Comparison of ENCODE assay signal across 10 mouse cellular contexts in the genomic region with DNA sequence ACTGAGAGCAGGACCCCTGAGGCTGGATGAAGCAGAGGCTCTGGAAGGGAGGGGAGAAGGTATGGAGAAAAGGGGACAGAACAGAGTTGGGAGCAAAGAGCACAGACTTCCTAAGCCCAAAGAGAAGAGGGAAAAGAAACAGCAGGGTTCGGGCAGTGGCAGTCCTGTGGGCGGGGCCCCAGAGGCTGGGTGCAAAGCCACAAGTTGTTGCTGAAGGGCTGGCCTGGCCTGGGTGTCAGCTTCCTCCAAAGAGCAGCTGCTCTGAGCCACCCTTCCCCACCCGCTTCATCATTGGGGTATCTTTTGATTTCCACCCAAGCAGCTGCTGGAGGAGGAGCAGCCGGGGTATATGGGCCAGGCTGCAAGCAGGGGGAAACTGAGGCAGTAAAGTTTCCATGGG. TPM values are rescaled to one million over a fixed set of nuclear protein-coding genes. Genes with fewer than 3 reads are reported as not detected.
A peak's percentile ranks its signal among the peaks of the same experiment; 100 is the strongest.
DNase-seq lines count a peak whose midpoint lies in the region; ATAC-seq and TF ChIP-seq lines count a peak whose summit lies in the region.
"Had no signal": no experiment of that assay in that cellular context is flagged by ENCODE, and none has a peak within 500 bp of the region (broad histone marks: within the 10 kb centered on the region; RNA-seq: fewer than 3 reads in every experiment).

No protein-coding gene starts in this region.

- H3K9me3 ChIP-seq in heart, embryonic 10.5 days = no peaks in the 10 kb centered on the region
- H3K9me3 ChIP-seq in intestine, postnatal 0 days (ENCODE audit: control insufficient read depth) = no peaks in the 10 kb centered on the region

- H3K36me3 ChIP-seq in heart, embryonic 10.5 days = peaks cover 25% of the 10 kb centered on the region
- H3K36me3 ChIP-seq in intestine, postnatal 0 days (ENCODE audit: control insufficient read depth, insufficient read depth) = peaks cover 27% of the 10 kb centered on the region

- TF ChIP-seq CTCF in intestine, postnatal 0 days (IDR thresholded peaks at IDR 0.05; ENCODE audit: low read depth) = no peak

- H3K9ac ChIP-seq in intestine, postnatal 0 days (ENCODE audit: low read depth, low read length) = no peak overlapping the region

- intact Hi-C loops in heart, postnatal 14 days (cut with DNase I) = no loop called here

- peaks cover 11% of the 10 kb centered on the region; the same call in 1 of the 2 replicates for H3K27me3 ChIP-seq in heart, embryonic 10.5 days (ENCODE audit: insufficient read depth, poor library complexity, severe bottlenecking)
- no peaks in the 10 kb centered on the region for H3K27me3 ChIP-seq in intestine, postnatal 0 days (replicated peaks; ENCODE audit: control insufficient read depth, insufficient read depth, low read length)

- no peak for DNase-seq in heart, embryonic 10.5 days (ENCODE audit: low spot score)
- no peak for DNase-seq in heart, adult 9 months (ENCODE audit: low spot score in 2 of 2)
- DNase-seq in testis, postnatal 10 days (ENCODE audit: low spot score) = peak; percentile 64
- DNase-seq in testis, postnatal 14 days (ENCODE audit: low spot score) = no peak
- DNase-seq in heart, postnatal 14 days = peak; percentile 39 to 41
- DNase-seq in natural killer cell, adult 2 months (ENCODE audit: low spot score in 2 of 2) = peak; percentile 43 to 54

- H3K4me2 ChIP-seq in intestine, postnatal 0 days (replicated peaks; ENCODE audit: low read depth) = no peak overlapping the region

- peak overlapping the region; percentile 82 for H3K27ac ChIP-seq in heart, embryonic 10.5 days
- no peak overlapping the region for H3K27ac ChIP-seq in intestine, postnatal 0 days (ENCODE audit: low read depth, low read length)

- 54% methylated on average over 4 of the region's 4 CpGs for whole genome bisulfite sequencing in heart, embryonic 10.5 days
- WGBS in intestine, postnatal 0 days = 64% methylated on average over 4 of the region's 4 CpGs

- H3K4me1 ChIP-seq in heart, embryonic 10.5 days = peaks cover 77% of the 10 kb centered on the region
- H3K4me1 ChIP-seq in intestine, postnatal 0 days (replicated peaks; ENCODE audit: control insufficient read depth, insufficient read depth, low read length) = no peaks in the 10 kb centered on the region

- H3K4me3 ChIP-seq in heart, embryonic 10.5 days = no peak overlapping the region
- H3K4me3 ChIP-seq in intestine, postnatal 0 days (ENCODE audit: low read depth, low read length) = no peak overlapping the region

- ATAC-seq in activated CD4-positive, CD25-positive, alpha-beta regulatory T cell, adult 4 months = no peak
- ATAC-seq in intestine, postnatal 0 days = no peak
- ATAC-seq: forebrain, embryonic 14.5 days; inflammation-experienced regulatory T-cells, adult 6 months had no signal

RNA-seq across cellular contexts. Expression of a gene that starts 1.2 kb away (rescaled TPM):
- polyA plus RNA-seq in heart, embryonic 10.5 days (2016; fragmentation: Nextera tagmentation; extraction: Ambion mirVana) = 6.8 and 9.5 TPM in 2 replicates
- total RNA-seq in heart, postnatal 14 days (2021) = under 1 TPM; 0.48 to 0.49 TPM
- polyA plus RNA-seq in activated CD4-positive, CD25-positive, alpha-beta regulatory T cell, adult 4 months (2017; shearing (Covaris generic)) = under 1 TPM in 1 of 2 experiments, not detected in 1; 0.18 TPM
- 0.05 and 0.24 TPM in 2 replicates for polyA plus RNA-seq in intestine, postnatal 0 days (2015; fragmentation: Nextera tagmentation; extraction: Ambion mirVana)

RNA-seq across cellular contexts. Expression of a gene that starts 11.1 kb away (rescaled TPM):
- polyA plus RNA-seq in heart, embryonic 10.5 days (2016; fragmentation: Nextera tagmentation; extraction: Ambion mirVana) = 46.3 and 47.1 TPM in 2 replicates
- total RNA-seq in heart, postnatal 14 days (2021) = 10 to 100 TPM; 44.3 to 44.8 TPM
- 10 to 100 TPM; 14.5 to 15.9 TPM for polyA plus RNA-seq in activated CD4-positive, CD25-positive, alpha-beta regulatory T cell, adult 4 months (2017; shearing (Covaris generic))
- polyA plus RNA-seq in intestine, postnatal 0 days (2015; fragmentation: Nextera tagmentation; extraction: Ambion mirVana) = 23.6 and 23.8 TPM in 2 replicates

RNA-seq across cellular contexts. Expression of a gene that starts 23.0 kb away (rescaled TPM):
- polyA plus RNA-seq in heart, embryonic 10.5 days (2016; fragmentation: Nextera tagmentation; extraction: Ambion mirVana) = 199 and 204 TPM in 2 replicates
- 100 to 1,000 TPM; 291 to 309 TPM for total RNA-seq in heart, postnatal 14 days (2021)
- polyA plus RNA-seq in activated CD4-positive, CD25-positive, alpha-beta regulatory T cell, adult 4 months (2017; shearing (Covaris generic)) = 10 to 100 TPM; 71.2 to 78.9 TPM
- polyA plus RNA-seq in intestine, postnatal 0 days (2015; fragmentation: Nextera tagmentation; extraction: Ambion mirVana) = 70.3 and 76.5 TPM in 2 replicates

RNA-seq across cellular contexts. Expression of a gene that starts 35.6 kb away (rescaled TPM):
- 25.5 and 25.8 TPM in 2 replicates for polyA plus RNA-seq in heart, embryonic 10.5 days (2016; fragmentation: Nextera tagmentation; extraction: Ambion mirVana)
- total RNA-seq in heart, postnatal 14 days (2021) = 1 to 10 TPM; 7.7 TPM
- 10 to 100 TPM; 35.4 to 48.2 TPM for polyA plus RNA-seq in activated CD4-positive, CD25-positive, alpha-beta regulatory T cell, adult 4 months (2017; shearing (Covaris generic))
- polyA plus RNA-seq in intestine, postnatal 0 days (2015; fragmentation: Nextera tagmentation; extraction: Ambion mirVana) = 15.1 and 17.0 TPM in 2 replicates

RNA-seq across cellular contexts. Expression of a gene that starts 39.1 kb away (rescaled TPM):
- polyA plus RNA-seq in heart, embryonic 10.5 days (2016; fragmentation: Nextera tagmentation; extraction: Ambion mirVana) = 43.6 and 52.3 TPM in 2 replicates
- total RNA-seq in heart, postnatal 14 days (2021) = 10 to 100 TPM; 44.6 to 47.1 TPM
- 10 to 100 TPM; 14.7 to 18.8 TPM for polyA plus RNA-seq in activated CD4-positive, CD25-positive, alpha-beta regulatory T cell, adult 4 months (2017; shearing (Covaris generic))
- polyA plus RNA-seq in intestine, postnatal 0 days (2015; fragmentation: Nextera tagmentation; extraction: Ambion mirVana) = 19.4 and 22.0 TPM in 2 replicates

Comparison
In these comparisons a context has a peak if more than half of its experiments do, and no peak if none do; other contexts are left out.
1. DNase-seq: peak in testis, postnatal 10 days (single experiment), heart, postnatal 14 days (2 of 2) and natural killer cell, adult 2 months (2 of 2); none in heart, embryonic 10.5 days (single experiment), heart, adult 9 months (0 of 2) and testis, postnatal 14 days (single experiment).